Mouse (Mus musculus) limb, embryonic 11.5 days (tissue): ENCODE measurements around the gene Mn1. TPM values are rescaled to one million over a fixed set of nuclear protein-coding genes. Genes with fewer than 3 reads are reported as not detected.

Experiments
- ATAC-seq: fragments of 200-750 bp; cut with Nextera tagmentation; 2 replicates; pipeline ENCODE4 v1.8.0; 2017; ENCODE audit warnings: low read depth; ENCODE audit not compliant: insufficient number of reproducible peaks, low FRiP score, low TSS enrichment
- DNase-seq: peaks from one replicate; pipeline ENCODE4 v3.0.0-alpha.2; 2015; ENCODE audit warnings: low spot score
- H3K27ac ChIP-seq: fragments of 300-500 bp; sonication (generic); replicated peaks from 2 replicates; pipeline ENCODE4 v1.5.1; 2014; ENCODE audit warnings: low read depth, mild to moderate bottlenecking, low read length
- H3K27me3 ChIP-seq: fragments of 300-500 bp; sonication (generic); 2 replicates; pipeline ENCODE4 v1.6.1; 2014; ENCODE audit warnings: mild to moderate bottlenecking, low read length, mixed read lengths; ENCODE audit not compliant: control insufficient read depth, insufficient read depth
- H3K36me3 ChIP-seq: fragments of 300-500 bp; sonication (generic); 2 replicates; pipeline ENCODE4 v1.6.1; 2014; ENCODE audit warnings: mild to moderate bottlenecking, low read length, moderate library complexity, mixed read lengths; ENCODE audit not compliant: control insufficient read depth, insufficient read depth
- H3K4me1 ChIP-seq: fragments of 300-500 bp; sonication (generic); 2 replicates; pipeline ENCODE4 v1.6.1; 2014; ENCODE audit warnings: low read length, mixed read lengths; ENCODE audit not compliant: control insufficient read depth, insufficient read depth
- H3K4me2 ChIP-seq: fragments of 300-500 bp; sonication (generic); 2 replicates; pipeline ENCODE4 v1.6.1; 2014; ENCODE audit warnings: low read depth, mild to moderate bottlenecking, moderate library complexity; ENCODE audit not compliant: severe bottlenecking
- H3K4me3 ChIP-seq: fragments of 300-500 bp; sonication (generic); 2 replicates; pipeline ENCODE4 v1.5.1; 2014; ENCODE audit warnings: low read depth, low read length
- H3K9ac ChIP-seq: fragments of 300-500 bp; sonication (generic); 2 replicates; pipeline ENCODE4 v1.6.1; 2014; ENCODE audit warnings: mild to moderate bottlenecking, low read length
- H3K9me3 ChIP-seq: fragments of 300-500 bp; sonication (generic); 2 replicates; pipeline ENCODE4 v1.6.1; 2016; ENCODE audit warnings: low read length; ENCODE audit not compliant: control insufficient read depth
- WGBS: fragments of 180-500 bp; shearing (Covaris S2); extraction: QIAGEN DNeasy Blood & Tissue Kit; methylation state at CpG from one replicate; pipeline ENCODE4 v1.1.7; 2014; 5-methylcytosine and 5-hydroxymethylcytosine counted together
- polyA plus RNA-seq: library from polyadenylated mRNA; unstranded; fragments of >200 nt; fragmentation: Nextera tagmentation; extraction: Ambion mirVana; gene quantifications from 2 replicates; pipeline ENCODE4 v1.2.1, GENCODE M21; 2014

Mn1 gene
- polyA plus RNA-seq, 1 experiment from 2014 or later, result 12.4 TPM

DNA sequence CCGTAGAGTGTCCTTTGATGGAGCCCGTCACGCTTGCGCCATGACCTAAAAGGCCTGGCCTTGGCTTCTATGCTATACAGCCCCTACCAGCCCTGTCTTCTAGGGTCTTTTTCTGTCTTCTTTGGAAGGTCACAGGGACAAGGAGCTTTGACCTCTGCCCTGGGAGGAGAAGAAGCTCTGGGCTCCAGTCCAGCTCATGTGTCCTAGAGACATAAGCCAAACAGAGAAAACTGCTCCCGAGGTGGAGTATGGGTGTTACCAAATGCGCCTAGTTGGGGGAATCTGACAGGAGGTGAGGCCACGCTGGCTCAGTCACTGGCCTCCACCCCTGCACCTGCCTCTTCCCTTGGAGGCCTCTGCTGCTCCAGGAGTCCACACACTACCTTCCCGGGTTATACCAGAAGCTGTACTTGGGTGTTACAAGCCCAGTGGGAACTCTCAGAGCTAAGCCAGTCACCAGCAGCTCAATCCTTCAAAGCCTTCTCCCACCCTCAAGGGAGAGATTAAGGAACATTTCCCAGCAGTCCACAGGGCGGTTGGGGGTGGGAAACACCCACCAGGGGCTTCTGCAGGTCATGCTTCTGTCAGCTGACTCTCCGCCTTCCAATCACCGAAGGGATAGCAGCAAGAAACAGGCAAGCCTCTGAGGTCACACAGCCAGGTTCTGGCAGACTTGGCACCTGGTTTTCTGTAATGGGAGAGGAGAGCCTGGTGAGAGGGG, 25.1 kb downstream of the Mn1 start:
- Histone ChIP-seq H3K27ac (no peak overlapping the region), H3K36me3 (no peaks in the 10 kb centered on the region), H3K4me2 (no peak overlapping the region), H3K9me3 (no peaks in the 10 kb centered on the region), H3K9ac (no peak overlapping the region), H3K4me3 (no peak overlapping the region), H3K27me3 (no peaks in the 10 kb centered on the region), H3K4me1 (no peaks in the 10 kb centered on the region)
- ATAC-seq (no peak), DNase-seq (no peak)
- WGBS, result 82% methylated on average over 11 of the region's 11 CpGs

DNA sequence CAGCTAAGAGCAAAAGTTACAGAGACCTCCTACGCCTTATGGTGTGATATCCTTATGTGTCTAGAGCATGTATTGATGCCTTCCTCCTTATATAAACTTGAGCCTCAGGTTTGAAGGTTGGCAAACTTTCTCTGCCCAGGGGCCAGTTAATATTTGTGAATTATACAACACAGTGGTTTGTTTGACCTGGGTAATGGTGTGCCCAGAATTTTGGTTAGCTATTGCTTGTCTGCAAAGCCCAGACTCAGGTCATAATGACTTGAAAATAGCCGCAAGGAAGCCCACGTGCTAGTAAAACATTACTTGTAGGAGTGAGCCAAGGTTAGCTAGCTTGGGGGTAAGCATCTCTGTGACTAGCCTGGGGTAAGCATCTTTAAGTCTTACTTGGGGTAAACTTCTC, 26.5 kb downstream of the Mn1 start:
- Histone ChIP-seq H3K27me3 (no peaks in the 10 kb centered on the region), H3K9me3 (no peaks in the 10 kb centered on the region), H3K4me3 (no peak overlapping the region), H3K9ac (no peak overlapping the region), H3K4me2 (no peak overlapping the region), H3K4me1 (no peaks in the 10 kb centered on the region), H3K27ac (no peak overlapping the region), H3K36me3 (no peaks in the 10 kb centered on the region)
- ATAC-seq, result no peak
- WGBS, result 82% methylated on average over 3 of the region's 3 CpGs
- DNase-seq, result no peak

DNA sequence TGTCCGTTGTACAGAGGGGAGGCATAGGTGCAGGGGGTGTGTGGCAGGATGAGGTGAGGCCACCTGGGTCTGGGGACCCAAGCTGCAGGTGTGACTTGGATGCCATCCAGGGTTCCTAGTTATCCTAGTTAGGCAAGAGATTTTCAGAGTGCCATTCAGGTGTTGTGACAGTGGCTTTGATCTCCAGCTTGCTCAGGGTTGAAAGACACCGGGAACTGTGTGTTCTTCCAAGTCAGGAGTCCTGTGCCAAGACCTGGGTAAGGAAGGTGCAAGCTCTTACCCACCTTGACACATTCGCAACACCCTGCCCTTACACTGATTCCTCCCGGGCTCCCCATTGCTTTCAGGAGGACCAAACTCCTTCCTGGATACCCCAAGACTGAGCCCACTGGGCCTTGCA, 27.2 kb downstream of the Mn1 start:
- no peaks in the 10 kb centered on the region for H3K27me3 ChIP-seq
- H3K9ac ChIP-seq, result no peak overlapping the region
- H3K4me1 ChIP-seq, result no peaks in the 10 kb centered on the region
- H3K4me2 ChIP-seq, result no peak overlapping the region
- no peak for ATAC-seq
- WGBS, result 87% methylated on average over 4 of the region's 4 CpGs
- no peaks in the 10 kb centered on the region for H3K9me3 ChIP-seq
- no peaks in the 10 kb centered on the region for H3K36me3 ChIP-seq
- no peak overlapping the region for H3K4me3 ChIP-seq
- no peak overlapping the region for H3K27ac ChIP-seq
- DNase-seq, result no peak

DNA sequence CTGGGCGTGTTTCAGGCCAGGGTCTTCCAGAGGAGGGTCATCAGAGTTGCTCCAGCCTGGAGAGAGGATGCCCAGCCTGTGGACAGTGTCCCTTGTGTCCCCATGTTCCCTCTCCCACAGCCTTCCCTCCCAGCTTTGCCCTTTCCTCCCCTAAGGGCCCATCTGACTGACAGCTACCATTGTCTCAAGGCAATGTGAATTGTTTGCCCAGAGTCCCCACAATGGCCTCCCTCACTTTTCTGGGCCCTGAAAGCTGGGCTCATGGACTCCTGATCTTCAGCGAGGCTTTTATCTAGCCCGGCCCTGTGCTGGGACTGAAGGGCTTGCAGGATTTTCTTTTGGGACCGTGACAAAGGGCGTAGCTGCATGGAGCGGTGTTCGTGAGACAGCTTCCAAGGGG, 29.5 kb downstream of the Mn1 start:
- Histone ChIP-seq H3K9ac (no peak overlapping the region), H3K4me2 (no peak overlapping the region), H3K4me3 (no peak overlapping the region), H3K36me3 (no peaks in the 10 kb centered on the region), H3K9me3 (no peaks in the 10 kb centered on the region), H3K27ac (no peak overlapping the region), H3K27me3 (no peaks in the 10 kb centered on the region), H3K4me1 (no peaks in the 10 kb centered on the region)
- 87% methylated on average over 7 of the region's 7 CpGs for WGBS
- ATAC-seq (no peak), DNase-seq (no peak)

DNA sequence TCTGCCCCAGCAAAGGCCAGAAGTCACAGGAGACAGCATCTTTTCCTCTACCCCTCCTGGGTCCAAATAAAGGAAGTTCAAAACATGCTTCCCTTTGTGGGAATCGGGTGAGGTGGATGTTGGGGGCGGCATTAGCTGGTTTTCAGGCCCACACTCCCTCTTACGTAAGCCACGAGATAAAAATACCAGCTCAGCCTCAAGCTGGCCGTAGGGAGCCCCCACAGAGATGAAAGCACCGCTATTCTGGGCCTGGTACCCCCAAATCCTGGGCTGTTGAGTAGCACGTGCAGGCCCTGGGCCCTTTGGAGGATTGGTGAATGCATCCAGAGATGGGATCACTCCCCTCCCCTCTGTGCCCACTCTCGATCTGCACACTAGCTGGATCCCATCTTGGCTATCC, 32.5 kb downstream of the Mn1 start:
- Histone ChIP-seq H3K27ac (no peak overlapping the region), H3K4me3 (no peak overlapping the region), H3K9me3 (no peaks in the 10 kb centered on the region), H3K4me1 (no peaks in the 10 kb centered on the region), H3K27me3 (no peaks in the 10 kb centered on the region), H3K9ac (no peak overlapping the region), H3K36me3 (no peaks in the 10 kb centered on the region), H3K4me2 (no peak overlapping the region)
- WGBS, result 59% methylated on average over 8 of the region's 8 CpGs
- no peak for DNase-seq
- no peak for ATAC-seq

DNA sequence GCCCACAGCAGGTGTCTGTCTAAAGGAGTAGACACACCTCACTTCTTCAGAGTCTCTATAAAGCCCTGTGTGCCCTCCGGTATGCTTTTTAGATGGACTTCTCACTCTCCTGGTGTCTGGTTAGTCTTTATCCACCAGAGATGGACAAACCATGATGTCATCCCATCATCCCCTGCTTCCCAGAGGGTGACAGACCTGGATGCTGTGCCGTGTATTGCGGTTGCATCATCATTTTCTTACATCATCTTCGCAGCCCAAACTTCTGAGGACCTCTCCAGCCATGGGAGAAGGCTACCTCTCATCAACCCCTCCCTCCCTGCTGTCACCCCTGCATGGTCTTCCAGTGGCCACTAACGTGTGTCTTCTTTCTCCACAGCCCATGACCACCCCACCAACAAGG, 37.1 kb downstream of the Mn1 start:
- Histone ChIP-seq H3K4me3 (no peak overlapping the region), H3K4me1 (no peaks in the 10 kb centered on the region), H3K9ac (no peak overlapping the region), H3K27ac (no peak overlapping the region), H3K27me3 (no peaks in the 10 kb centered on the region), H3K9me3 (0 out of 2 replicates have a peak, but pooled peaks cover 2% of the 10 kb centered on the region), H3K36me3 (peaks cover 2% of the 10 kb centered on the region), H3K4me2 (no peak overlapping the region)
- DNase-seq (no peak), ATAC-seq (no peak)
- 86% methylated on average over 5 of the region's 5 CpGs for WGBS

DNA sequence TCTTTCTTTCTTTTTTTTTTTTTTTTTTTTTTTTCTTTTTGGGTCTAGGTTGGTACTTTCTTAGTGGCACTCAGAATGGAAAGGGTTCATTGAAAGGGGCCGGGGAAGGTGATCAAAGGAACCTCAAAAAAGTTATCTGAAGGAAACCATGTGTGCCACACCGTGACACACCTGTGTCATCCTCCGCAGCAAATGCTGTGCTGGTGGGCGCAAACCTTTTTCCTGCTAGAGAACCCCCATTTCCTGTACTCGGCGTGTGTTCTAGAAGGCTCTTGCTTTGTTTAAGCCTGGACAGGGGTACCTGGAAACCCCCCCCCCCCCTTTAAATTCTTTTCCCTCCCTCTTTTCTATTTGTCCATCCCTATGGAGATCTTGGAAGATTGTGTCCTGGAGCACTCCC, 37.7 kb downstream of the Mn1 start:
- Histone ChIP-seq H3K9ac (no peak overlapping the region), H3K27me3 (no peaks in the 10 kb centered on the region), H3K4me3 (no peak overlapping the region), H3K4me2 (no peak overlapping the region), H3K9me3 (0 out of 2 replicates have a peak, but pooled peaks cover 2% of the 10 kb centered on the region), H3K36me3 (peaks cover 2% of the 10 kb centered on the region), H3K27ac (no peak overlapping the region), H3K4me1 (no peaks in the 10 kb centered on the region)
- DNase-seq (no peak), ATAC-seq (no peak)
- WGBS, result 94% methylated on average over 6 of the region's 6 CpGs

DNA sequence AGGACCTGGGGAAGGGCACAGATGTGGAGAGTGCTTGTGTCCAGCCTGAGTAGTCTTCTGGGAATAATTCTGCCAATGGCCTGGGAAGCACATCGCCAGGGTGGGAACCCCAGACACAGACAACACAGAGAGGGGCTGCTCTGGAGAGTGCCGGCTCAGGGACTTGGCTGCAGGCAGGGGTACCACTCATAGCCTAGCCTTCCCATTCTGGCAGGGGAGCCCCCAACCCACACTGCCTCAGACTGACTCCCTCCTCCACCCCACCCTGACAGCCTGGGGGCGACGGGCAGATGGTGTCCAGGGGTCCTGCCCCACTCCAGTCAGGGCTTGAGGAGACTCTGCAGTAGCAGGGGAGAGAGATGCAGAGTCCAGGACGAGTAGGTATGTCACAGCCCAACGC, 41.5 kb downstream of the Mn1 start:
- Histone ChIP-seq H3K9me3 (0 out of 2 replicates have a peak, but pooled peaks cover 2% of the 10 kb centered on the region), H3K27ac (no peak overlapping the region), H3K4me3 (no peak overlapping the region), H3K9ac (no peak overlapping the region), H3K4me1 (no peaks in the 10 kb centered on the region), H3K27me3 (no peaks in the 10 kb centered on the region), H3K36me3 (peaks cover 2% of the 10 kb centered on the region), H3K4me2 (no peak overlapping the region)
- 74% methylated on average over 6 of the region's 6 CpGs for WGBS
- ATAC-seq (no peak), DNase-seq (no peak)

DNA sequence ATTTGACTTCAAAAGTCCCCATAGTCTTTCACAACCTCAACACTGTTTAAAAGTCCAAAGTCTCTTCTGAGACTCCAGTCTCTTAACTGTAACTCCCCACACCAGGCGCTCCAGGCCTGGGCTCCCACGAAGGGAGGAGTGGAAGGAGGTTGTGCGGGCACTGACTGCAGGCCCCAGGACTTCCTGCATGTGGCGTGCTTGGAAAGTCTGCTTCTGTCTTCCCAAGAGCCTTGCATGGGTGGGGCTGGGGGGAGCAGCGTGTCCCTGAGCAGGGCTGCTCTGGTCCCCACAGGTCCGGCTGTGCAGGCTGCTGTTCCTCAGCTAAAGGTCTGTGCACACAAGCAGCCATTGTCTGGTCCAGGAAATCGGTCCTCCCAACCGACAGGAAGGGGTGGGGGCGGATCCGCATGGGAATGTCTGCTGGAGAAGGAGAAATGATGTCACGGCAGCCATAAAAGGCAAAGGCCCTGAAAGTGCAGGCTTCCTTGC, 48.7 kb downstream of the Mn1 start:
- Histone ChIP-seq H3K4me2 (no peak overlapping the region), H3K27me3 (no peaks in the 10 kb centered on the region), H3K9ac (0 out of 2 replicates have a peak overlapping the region, but pooled peaks have one; percentile 17), H3K36me3 (no peaks in the 10 kb centered on the region), H3K4me1 (no peaks in the 10 kb centered on the region), H3K9me3 (no peaks in the 10 kb centered on the region; the same call in 1 of the 2 replicates), H3K27ac (peak overlapping the region; percentile 21; the same call in 1 of the 2 replicates), H3K4me3 (no peak overlapping the region)
- ATAC-seq, result no peak
- WGBS, result 66% methylated on average over 11 of the region's 11 CpGs
- DNase-seq, result peak; percentile 36
